Mouse (Mus musculus) kidney, embryonic 15.5 days (tissue): ENCODE measurements at regions not wholly inside any gene's neighbourhood (a gene's known extent, or its start where the extent isn't known, plus 50 kb on each side); places are given as distances from the start of the nearest gene placed in this dataset.

ENCODE experiments used
- ATAC-seq: fragments of 200-750 bp; cut with Nextera tagmentation; replicated peaks from 2 replicates; pipeline ENCODE4 v1.8.0; 2017; ENCODE audit warnings: moderate TSS enrichment; ENCODE audit not compliant: low FRiP score
- H3K27ac ChIP-seq: fragments of 300-500 bp; sonication (generic); 2 replicates; pipeline ENCODE4 v1.5.1; 2015; ENCODE audit warnings: mild to moderate bottlenecking, inconsistent platforms
- H3K27me3 ChIP-seq: fragments of 300-500 bp; sonication (generic); 2 replicates; pipeline ENCODE4 v1.6.1; 2015; ENCODE audit warnings: inconsistent platforms
- H3K36me3 ChIP-seq: fragments of 300-500 bp; sonication (generic); 2 replicates; pipeline ENCODE4 v1.6.1; 2015; ENCODE audit warnings: inconsistent platforms
- H3K4me1 ChIP-seq: fragments of 300-500 bp; sonication (generic); 2 replicates; pipeline ENCODE4 v1.6.1; 2015; ENCODE audit warnings: inconsistent platforms
- H3K4me2 ChIP-seq: fragments of 300-500 bp; sonication (generic); 2 replicates; pipeline ENCODE4 v1.6.1; 2015; ENCODE audit warnings: moderate library complexity, mild to moderate bottlenecking, inconsistent platforms
- H3K4me3 ChIP-seq: fragments of 300-500 bp; sonication (generic); replicated peaks from 2 replicates; pipeline ENCODE4 v1.5.1; 2015; ENCODE audit warnings: mild to moderate bottlenecking, inconsistent platforms
- H3K9ac ChIP-seq: fragments of 300-500 bp; sonication (generic); 2 replicates; pipeline ENCODE4 v1.6.1; 2015; ENCODE audit warnings: mild to moderate bottlenecking, inconsistent platforms
- H3K9me3 ChIP-seq: fragments of 300-500 bp; sonication (generic); replicated peaks from 2 replicates; pipeline ENCODE4 v1.6.1; 2016; ENCODE audit warnings: inconsistent platforms
- WGBS: fragments of 180-500 bp; shearing (Covaris S2); methylation state at CpG from one replicate; pipeline ENCODE4 v1.1.7; 2015; ENCODE audit warnings: mixed read lengths; 5-methylcytosine and 5-hydroxymethylcytosine counted together

DNA sequence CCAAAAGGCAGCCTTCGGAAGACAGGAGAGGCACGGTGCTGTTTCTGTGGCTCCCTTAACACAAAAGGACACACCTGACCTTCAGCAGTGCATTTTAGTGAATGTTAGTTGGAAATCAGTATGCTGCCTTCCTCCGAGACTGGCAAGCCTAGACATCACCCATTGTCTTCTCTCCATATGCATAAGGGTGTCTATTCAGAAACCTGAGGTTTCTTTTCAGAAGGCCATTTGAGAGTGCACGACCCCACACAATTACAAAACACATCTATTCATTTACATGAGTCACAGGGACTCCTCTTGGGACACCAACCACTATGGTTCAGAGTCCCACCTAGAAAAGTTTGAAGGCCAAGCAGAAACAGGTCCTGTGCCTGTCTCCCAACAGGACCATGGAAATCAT lies 161.8 kb upstream of the Spats2l start:
- H3K4me3 ChIP-seq: no peak overlapping the region
- H3K27me3 ChIP-seq: no peaks in the 10 kb centered on the region
- 80% methylated on average over 4 of the region's 4 CpGs for WGBS
- no peaks in the 10 kb centered on the region for H3K9me3 ChIP-seq
- H3K27ac ChIP-seq: no peak overlapping the region
- ATAC-seq: no peak
- peaks cover 13% of the 10 kb centered on the region for H3K4me1 ChIP-seq
- no peak overlapping the region for H3K9ac ChIP-seq
- no peaks in the 10 kb centered on the region for H3K36me3 ChIP-seq
- H3K4me2 ChIP-seq: no peak overlapping the region

DNA sequence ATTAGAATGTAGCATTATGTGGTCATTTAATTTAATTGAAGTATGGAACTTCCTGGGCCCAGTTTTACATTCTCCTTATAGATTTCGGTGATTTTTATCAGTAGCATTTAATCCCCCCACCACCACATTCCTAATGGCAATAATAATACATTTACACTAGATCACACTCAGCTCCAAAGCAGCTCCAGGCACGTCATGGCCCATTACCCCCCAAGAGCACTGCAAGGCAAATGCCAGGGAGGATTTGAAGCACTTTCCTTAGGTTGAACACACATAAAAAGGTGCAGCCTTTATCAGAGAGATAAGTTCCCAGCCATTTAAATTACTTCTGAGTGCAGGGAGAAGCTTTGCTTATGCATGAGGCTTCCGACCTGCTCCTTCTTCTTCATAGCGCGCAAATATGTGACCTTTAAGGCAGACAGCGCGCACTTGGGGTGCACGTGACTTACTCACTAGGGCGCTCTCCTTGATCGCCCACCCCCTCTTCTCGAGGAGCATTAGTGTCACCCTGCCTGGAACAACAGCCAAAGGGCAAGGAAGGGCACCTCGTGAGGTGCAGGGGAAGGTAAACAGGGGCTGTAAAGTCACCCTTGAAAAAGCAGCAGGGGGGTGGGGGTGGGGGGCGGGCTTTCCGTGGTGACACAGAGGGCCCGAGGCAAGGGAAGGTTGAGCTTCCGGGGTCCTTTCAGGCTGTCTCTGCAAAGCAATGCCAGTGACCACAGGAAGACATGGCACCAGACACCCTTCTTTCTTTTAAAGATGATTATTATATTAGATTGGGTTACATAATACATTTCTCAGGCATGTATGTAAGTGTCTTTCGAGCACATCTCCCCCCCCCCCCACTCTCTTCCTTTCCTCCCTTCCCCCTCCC lies 160.8 kb upstream of the Spats2l start:
- no peaks in the 10 kb centered on the region for H3K36me3 ChIP-seq
- H3K9ac ChIP-seq: no peak overlapping the region
- H3K4me3 ChIP-seq: peak overlapping the region; percentile 20
- 15% methylated on average over 17 of the region's 17 CpGs for WGBS
- H3K27ac ChIP-seq: peak overlapping the region; percentile 64
- peak overlapping the region; percentile 58 for H3K4me2 ChIP-seq
- no peaks in the 10 kb centered on the region for H3K9me3 ChIP-seq
- ATAC-seq: peak; percentile 86
- H3K27me3 ChIP-seq: no peaks in the 10 kb centered on the region
- peaks cover 12% of the 10 kb centered on the region for H3K4me1 ChIP-seq

DNA sequence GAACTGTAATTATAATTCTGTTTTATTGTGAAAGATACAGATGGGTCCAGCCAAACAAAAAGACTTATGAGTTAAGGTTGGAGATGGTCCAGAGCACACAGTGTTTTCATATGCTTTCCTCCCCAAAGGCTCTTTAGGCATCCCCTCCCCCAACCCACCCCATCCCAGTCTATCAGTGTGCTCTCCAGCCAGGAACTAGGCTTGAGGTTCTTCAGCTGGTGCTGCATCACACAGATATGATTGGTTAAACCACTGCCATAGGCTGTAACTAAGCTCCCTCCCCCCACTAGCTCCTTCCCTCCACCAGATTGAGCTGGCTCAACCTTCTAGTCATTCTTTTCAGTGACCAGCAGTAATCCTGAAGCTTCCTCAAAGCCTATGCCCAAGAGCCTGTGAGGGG lies 158.8 kb upstream of the Spats2l start:
- no peaks in the 10 kb centered on the region for H3K9me3 ChIP-seq
- no peak overlapping the region for H3K4me3 ChIP-seq
- no peaks in the 10 kb centered on the region for H3K36me3 ChIP-seq
- ATAC-seq: peak; percentile 67
- no peak overlapping the region for H3K27ac ChIP-seq
- no peak overlapping the region for H3K9ac ChIP-seq
- no peaks in the 10 kb centered on the region for H3K27me3 ChIP-seq
- peaks cover 12% of the 10 kb centered on the region for H3K4me1 ChIP-seq
- H3K4me2 ChIP-seq: no peak overlapping the region

DNA sequence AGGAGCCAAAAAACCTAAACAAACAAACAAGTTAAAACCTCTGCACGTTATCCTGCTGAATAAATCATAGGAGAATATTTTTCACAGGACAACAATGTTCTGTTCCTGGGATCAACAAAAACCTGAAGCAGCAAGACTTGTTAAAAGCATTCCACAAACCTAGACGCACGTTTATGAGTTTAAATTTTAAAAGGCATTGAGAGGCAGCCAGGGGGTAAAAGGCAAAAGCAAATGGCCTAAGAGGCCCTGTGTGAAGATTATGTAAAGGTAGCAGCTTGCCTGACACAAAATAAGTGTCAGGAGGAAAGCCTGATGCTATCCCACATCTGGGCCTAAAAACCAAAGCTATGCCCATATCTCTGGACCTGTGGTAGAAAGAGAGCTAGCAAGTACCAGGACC lies 156.6 kb upstream of the Spats2l start:
- H3K9ac ChIP-seq: no peak overlapping the region
- no peak overlapping the region for H3K27ac ChIP-seq
- no peak overlapping the region for H3K4me3 ChIP-seq
- WGBS: 79% methylated on average over 3 of the region's 3 CpGs
- no peaks in the 10 kb centered on the region for H3K9me3 ChIP-seq
- no peak for ATAC-seq
- H3K4me2 ChIP-seq: no peak overlapping the region
- H3K36me3 ChIP-seq: no peaks in the 10 kb centered on the region
- H3K4me1 ChIP-seq: peaks cover 11% of the 10 kb centered on the region
- no peaks in the 10 kb centered on the region for H3K27me3 ChIP-seq

DNA sequence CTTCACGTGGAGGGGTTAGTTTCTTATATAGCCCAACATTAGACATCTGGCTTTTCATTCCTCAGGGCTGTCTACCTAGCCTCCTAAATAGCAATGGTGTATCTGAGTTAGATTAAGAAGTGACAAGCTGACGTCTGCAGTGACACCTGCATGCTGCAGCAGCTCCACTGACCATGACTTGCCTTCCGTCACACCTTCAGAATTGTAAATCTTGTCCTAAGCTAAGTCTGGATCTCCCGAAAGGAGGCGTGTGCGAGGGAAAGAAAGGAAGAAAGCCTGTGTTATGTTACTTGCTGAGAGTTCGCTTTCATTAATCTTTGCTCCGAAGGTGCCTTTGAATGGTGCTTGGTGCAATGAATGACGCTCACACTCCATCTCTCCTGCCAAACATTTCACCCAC lies 151.4 kb upstream of the Spats2l start:
- H3K9ac ChIP-seq: no peak overlapping the region
- H3K27ac ChIP-seq: no peak overlapping the region
- H3K4me3 ChIP-seq: no peak overlapping the region
- no peak for ATAC-seq
- H3K27me3 ChIP-seq: no peaks in the 10 kb centered on the region
- no peaks in the 10 kb centered on the region for H3K36me3 ChIP-seq
- H3K9me3 ChIP-seq: no peaks in the 10 kb centered on the region
- WGBS: 66% methylated on average over 9 of the region's 9 CpGs
- H3K4me2 ChIP-seq: no peak overlapping the region
- H3K4me1 ChIP-seq: no peaks in the 10 kb centered on the region

DNA sequence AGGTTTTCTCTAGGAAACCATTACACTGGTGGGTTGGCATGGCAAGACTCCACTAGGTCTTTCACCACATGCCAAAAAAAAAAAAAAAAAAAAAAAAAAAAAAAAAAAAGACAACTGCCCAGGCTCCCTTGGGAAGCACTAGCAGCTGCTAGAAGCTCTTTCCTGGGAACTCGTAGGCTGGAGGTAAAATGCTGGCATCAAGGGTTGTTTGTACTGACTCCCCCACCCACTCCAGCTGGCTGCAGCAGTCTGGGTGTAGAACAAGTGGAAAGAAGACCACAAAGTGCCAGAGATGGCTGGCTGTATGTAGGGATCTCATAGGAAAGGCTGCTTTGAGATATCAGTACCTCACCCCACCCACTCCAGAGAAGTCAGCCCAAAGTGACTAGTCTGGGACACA lies 140.0 kb upstream of the Spats2l start:
- H3K9ac ChIP-seq: no peak overlapping the region
- no peaks in the 10 kb centered on the region for H3K9me3 ChIP-seq
- no peak overlapping the region for H3K4me2 ChIP-seq
- no peak overlapping the region for H3K4me3 ChIP-seq
- no peak for ATAC-seq
- H3K27ac ChIP-seq: no peak overlapping the region
- no peaks in the 10 kb centered on the region for H3K27me3 ChIP-seq
- H3K36me3 ChIP-seq: no peaks in the 10 kb centered on the region
- peaks cover 10% of the 10 kb centered on the region for H3K4me1 ChIP-seq
- 38% methylated on average over 1 of the region's 1 CpGs for WGBS

DNA sequence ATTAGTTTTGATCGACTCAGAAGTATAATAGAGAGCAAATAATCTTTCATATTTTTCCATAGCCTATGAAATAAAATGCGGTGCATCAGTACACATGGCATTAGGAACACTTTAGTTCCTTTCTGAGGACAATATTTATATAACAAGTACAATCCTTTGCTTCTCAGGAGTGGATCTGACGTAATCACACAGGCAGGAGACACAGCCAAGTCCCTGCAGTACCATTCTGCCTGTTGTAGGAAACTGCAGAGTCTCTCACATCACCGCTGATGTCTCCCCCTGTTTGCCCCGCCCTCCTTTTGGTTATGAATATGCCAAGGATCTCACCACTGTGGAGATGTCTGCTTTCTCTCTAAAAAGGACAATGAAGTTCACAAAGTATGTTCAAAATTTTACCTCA lies 131.8 kb upstream of the Spats2l start:
- Histone ChIP-seq H3K27ac (no peak overlapping the region), H3K9ac (no peak overlapping the region), H3K4me3 (no peak overlapping the region), H3K36me3 (no peaks in the 10 kb centered on the region), H3K4me2 (no peak overlapping the region), H3K9me3 (no peaks in the 10 kb centered on the region), H3K27me3 (no peaks in the 10 kb centered on the region), H3K4me1 (peaks cover 10% of the 10 kb centered on the region)
- WGBS: 84% methylated on average over 5 of the region's 5 CpGs
- no peak for ATAC-seq

DNA sequence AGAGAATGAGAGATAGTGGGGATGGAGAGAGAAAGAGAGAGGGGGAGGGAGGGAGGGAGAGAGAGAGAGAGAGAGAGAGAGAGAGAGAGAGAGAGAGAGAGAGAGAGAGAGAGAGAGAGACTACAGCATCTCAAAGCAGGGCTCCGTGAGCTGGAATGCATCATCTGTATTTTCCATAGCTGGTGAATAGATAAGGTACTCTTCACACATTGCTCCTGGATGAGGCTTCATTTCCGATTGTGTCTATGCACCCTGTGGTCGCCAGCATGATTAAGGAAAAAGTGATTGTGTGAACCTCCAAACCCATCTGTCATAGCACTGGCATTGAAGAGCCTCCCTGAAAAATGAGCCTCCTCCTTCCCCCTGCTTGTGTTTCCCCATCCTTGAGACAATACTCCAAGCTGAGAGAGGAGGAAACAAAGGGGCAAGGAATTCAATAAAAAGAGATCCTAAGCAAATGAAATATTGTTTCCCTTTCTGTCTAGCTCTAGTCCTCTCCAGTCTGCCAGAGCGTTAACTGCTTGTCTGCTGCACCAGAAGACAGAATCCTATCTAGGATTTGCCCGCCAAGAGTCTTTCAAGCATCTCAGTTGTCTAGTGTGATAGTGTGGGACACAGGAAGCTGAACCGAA lies 130.4 kb upstream of the Spats2l start:
- no peak overlapping the region for H3K4me3 ChIP-seq
- peaks cover 2% of the 10 kb centered on the region for H3K4me1 ChIP-seq
- WGBS: 36% methylated on average over 6 of the region's 6 CpGs
- H3K36me3 ChIP-seq: no peaks in the 10 kb centered on the region
- H3K9me3 ChIP-seq: no peaks in the 10 kb centered on the region
- no peak overlapping the region for H3K9ac ChIP-seq
- no peak for ATAC-seq
- no peak overlapping the region for H3K27ac ChIP-seq
- H3K27me3 ChIP-seq: no peaks in the 10 kb centered on the region
- no peak overlapping the region for H3K4me2 ChIP-seq

DNA sequence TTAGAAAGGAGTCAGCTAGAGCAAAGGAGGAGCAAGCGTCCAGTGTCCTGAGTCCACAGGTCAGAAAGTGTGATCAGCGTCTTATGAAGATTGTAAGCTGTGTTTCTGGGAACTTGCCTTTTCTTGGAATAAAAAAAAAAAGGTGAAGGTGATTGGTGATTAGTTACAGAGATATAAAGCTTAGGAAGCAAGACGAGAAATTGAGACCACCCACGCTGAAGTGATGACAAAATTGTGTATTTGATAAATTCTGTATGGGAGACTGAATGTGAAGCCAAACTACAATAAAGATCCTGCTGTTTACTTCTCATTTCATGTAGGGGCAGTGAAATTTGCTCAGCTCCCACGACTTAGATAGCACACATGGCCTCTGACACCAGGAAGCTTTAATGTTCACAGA lies 109.0 kb upstream of the Spats2l start:
- Histone ChIP-seq H3K36me3 (no peaks in the 10 kb centered on the region), H3K27me3 (no peaks in the 10 kb centered on the region), H3K4me1 (no peaks in the 10 kb centered on the region), H3K4me3 (no peak overlapping the region), H3K27ac (no peak overlapping the region), H3K9me3 (no peaks in the 10 kb centered on the region), H3K4me2 (no peak overlapping the region), H3K9ac (no peak overlapping the region)
- WGBS: 71% methylated on average over 5 of the region's 5 CpGs
- no peak for ATAC-seq

DNA sequence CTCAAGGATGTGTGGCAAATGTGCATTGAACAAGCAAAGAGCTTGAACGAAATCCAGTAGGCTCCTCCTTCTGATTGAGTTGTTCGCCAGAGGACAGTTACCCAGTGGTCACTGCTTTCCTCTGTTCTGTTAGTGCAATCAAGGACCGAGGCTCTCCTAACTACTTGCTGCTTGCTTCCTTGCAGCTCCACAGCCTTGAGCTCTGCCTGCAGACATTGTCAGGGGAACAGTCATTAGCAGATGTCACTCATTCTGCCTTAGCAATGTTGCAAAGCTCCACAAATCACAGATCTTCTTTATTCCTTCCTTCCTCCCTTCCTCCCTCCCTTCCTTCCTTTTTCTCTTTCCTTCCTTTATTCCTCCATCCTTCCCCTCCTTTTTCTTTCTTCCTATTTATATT lies 108.2 kb upstream of the Spats2l start:
- no peak overlapping the region for H3K9ac ChIP-seq
- no peaks in the 10 kb centered on the region for H3K9me3 ChIP-seq
- H3K4me1 ChIP-seq: no peaks in the 10 kb centered on the region
- H3K36me3 ChIP-seq: no peaks in the 10 kb centered on the region
- H3K4me2 ChIP-seq: no peak overlapping the region
- H3K4me3 ChIP-seq: no peak overlapping the region
- no peaks in the 10 kb centered on the region for H3K27me3 ChIP-seq
- H3K27ac ChIP-seq: no peak overlapping the region
- no peak for ATAC-seq
- 66% methylated on average over 3 of the region's 3 CpGs for WGBS

DNA sequence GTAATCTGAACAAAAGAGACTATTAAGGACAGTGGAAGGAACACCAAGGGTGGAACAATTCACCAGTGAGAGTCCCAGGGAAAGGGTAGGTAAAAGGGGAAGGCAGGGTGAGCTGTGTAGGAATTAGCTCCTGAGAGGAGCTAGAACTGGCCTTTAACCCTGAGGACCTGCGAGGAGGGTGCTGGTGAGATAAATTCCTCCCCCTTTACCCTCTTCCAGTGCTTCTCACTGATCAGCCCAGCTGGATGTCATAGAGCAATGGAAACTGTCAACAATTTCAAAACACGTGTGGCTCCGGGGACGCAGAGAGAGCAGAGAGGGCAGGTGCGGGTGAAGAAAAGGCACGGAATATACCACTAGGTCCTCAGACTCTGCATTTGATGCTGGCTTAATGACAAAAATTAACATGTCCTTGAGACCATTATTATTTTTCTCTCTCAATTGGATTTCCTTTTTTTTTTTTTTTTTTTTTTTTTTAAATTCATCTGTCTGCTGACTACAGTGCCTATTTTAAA lies 107.7 kb upstream of the Spats2l start:
- Histone ChIP-seq H3K4me3 (no peak overlapping the region), H3K9me3 (no peaks in the 10 kb centered on the region), H3K27ac (no peak overlapping the region), H3K36me3 (no peaks in the 10 kb centered on the region), H3K4me1 (no peaks in the 10 kb centered on the region), H3K9ac (no peak overlapping the region), H3K27me3 (no peaks in the 10 kb centered on the region), H3K4me2 (no peak overlapping the region)
- ATAC-seq: no peak
- 83% methylated on average over 6 of the region's 6 CpGs for WGBS

DNA sequence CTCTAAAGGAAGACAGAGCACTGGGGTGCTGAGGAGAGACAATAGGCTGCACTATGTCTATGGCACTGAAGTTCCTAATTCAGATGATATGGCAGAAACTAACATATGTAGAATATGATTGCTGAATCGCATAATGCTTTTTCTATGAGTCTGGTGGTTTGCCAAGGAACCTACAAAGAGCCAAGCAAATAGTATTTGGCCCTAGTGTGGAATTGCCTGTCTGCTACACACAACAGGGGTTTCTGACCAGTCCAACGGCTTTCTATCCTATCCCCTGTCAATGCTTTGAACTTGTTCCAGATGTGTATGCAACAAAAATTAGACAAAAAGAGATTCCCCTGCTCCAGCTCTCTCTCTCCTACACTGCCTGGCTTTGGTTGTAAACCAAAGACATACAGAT lies 100.5 kb upstream of the Spats2l start:
- H3K36me3 ChIP-seq: no peaks in the 10 kb centered on the region
- no peak for ATAC-seq

More for the DNA sequence above, 100.5 kb upstream of the Spats2l start:
- Histone ChIP-seq H3K27ac (no peak overlapping the region), H3K4me2 (no peak overlapping the region), H3K27me3 (no peaks in the 10 kb centered on the region), H3K4me3 (no peak overlapping the region), H3K9me3 (no peaks in the 10 kb centered on the region), H3K9ac (no peak overlapping the region), H3K4me1 (0 out of 2 replicates have a peak, but pooled peaks cover 2% of the 10 kb centered on the region)
- WGBS: 87% methylated on average over 2 of the region's 2 CpGs
